Mouse (Mus musculus): ENCODE data around the gene Cbr4.

The Cbr4 gene

GRCm38 (mm10) chr8:61487597-61488156 is at the start of gene Cbr4:
Gene Cbr4, plus strand, starts transcription at chr8:61487734.
- peak; percentile 90 for DNase-seq

- DNase-seq = no peak
Observed at GRCm38 (mm10) chr8:61442988-61443387, 44.5 kb upstream of the Cbr4 start.

- DNase-seq = no peak
Observed at GRCm38 (mm10) chr8:61444358-61444757, 43.2 kb upstream of the Cbr4 start.

GRCm38 (mm10) chr8:61446329-61446728 is 41.2 kb upstream of the Cbr4 start:
- DNase-seq = no peak

- no peak for DNase-seq
Observed at GRCm38 (mm10) chr8:61448100-61448499, 39.4 kb upstream of the Cbr4 start.

- no peak for DNase-seq
Observed at GRCm38 (mm10) chr8:61448881-61449280, 38.7 kb upstream of the Cbr4 start.

GRCm38 (mm10) chr8:61450916-61451575 is 36.5 kb upstream of the Cbr4 start:
- DNase-seq = no peak

- no peak for DNase-seq
Observed at GRCm38 (mm10) chr8:61451721-61452337, 35.7 kb upstream of the Cbr4 start.

GRCm38 (mm10) chr8:61459763-61460162 is 27.8 kb upstream of the Cbr4 start:
- no peak for DNase-seq

GRCm38 (mm10) chr8:61462221-61462620 is 25.3 kb upstream of the Cbr4 start:
- no peak for DNase-seq

- DNase-seq = no peak
Observed at GRCm38 (mm10) chr8:61464393-61464792, 23.1 kb upstream of the Cbr4 start.

GRCm38 (mm10) chr8:61466696-61467552 is 20.6 kb upstream of the Cbr4 start:
- no peak for DNase-seq

GRCm38 (mm10) chr8:61467553-61467815 is 20.1 kb upstream of the Cbr4 start:
- DNase-seq = no peak

- no peak for DNase-seq
Observed at GRCm38 (mm10) chr8:61470213-61470612, 17.3 kb upstream of the Cbr4 start.

GRCm38 (mm10) chr8:61475251-61475673 is 12.3 kb upstream of the Cbr4 start:
- peak; percentile 42 for DNase-seq

GRCm38 (mm10) chr8:61476160-61476559 is 11.4 kb upstream of the Cbr4 start:
- DNase-seq = no peak

GRCm38 (mm10) chr8:61478150-61478549 is 9.4 kb upstream of the Cbr4 start:
- DNase-seq = no peak

- DNase-seq = no peak
Observed at GRCm38 (mm10) chr8:61478793-61479192, 8.7 kb upstream of the Cbr4 start.

- peak; percentile 74 for DNase-seq
Observed at GRCm38 (mm10) chr8:61479506-61480214, 7.9 kb upstream of the Cbr4 start.

- DNase-seq = no peak
Observed at GRCm38 (mm10) chr8:61480260-61480967, 7.1 kb upstream of the Cbr4 start.

- no peak for DNase-seq
Observed at GRCm38 (mm10) chr8:61486923-61487529, 508 bp upstream of the Cbr4 start.

GRCm38 (mm10) chr8:61488631-61489030 is 1.1 kb downstream of the Cbr4 start:
- DNase-seq = no peak

Data from kidney, adult 11 months (tissue).